Mouse (Mus musculus) heart, adult 2 months (tissue): Measurements from ENCODE around the gene Zdhhc4.

Experiments used
- CTCF ChIP-seq: fragments of 200-600 bp; IDR thresholded peaks from 2 replicates; pipeline ENCODE4 v1.8.1; 2022; ENCODE audit warnings: antibody characterized with exemption, mild to moderate bottlenecking, moderate library complexity
- POLR2A ChIP-seq: fragments of 200-500 bp; IDR thresholded peaks from 2 replicates; pipeline ENCODE4 v1.6.1; 2011; ENCODE audit warnings: mild to moderate bottlenecking, low read depth, low read length, control low read depth; ENCODE audit not compliant: insufficient read depth

DNA sequence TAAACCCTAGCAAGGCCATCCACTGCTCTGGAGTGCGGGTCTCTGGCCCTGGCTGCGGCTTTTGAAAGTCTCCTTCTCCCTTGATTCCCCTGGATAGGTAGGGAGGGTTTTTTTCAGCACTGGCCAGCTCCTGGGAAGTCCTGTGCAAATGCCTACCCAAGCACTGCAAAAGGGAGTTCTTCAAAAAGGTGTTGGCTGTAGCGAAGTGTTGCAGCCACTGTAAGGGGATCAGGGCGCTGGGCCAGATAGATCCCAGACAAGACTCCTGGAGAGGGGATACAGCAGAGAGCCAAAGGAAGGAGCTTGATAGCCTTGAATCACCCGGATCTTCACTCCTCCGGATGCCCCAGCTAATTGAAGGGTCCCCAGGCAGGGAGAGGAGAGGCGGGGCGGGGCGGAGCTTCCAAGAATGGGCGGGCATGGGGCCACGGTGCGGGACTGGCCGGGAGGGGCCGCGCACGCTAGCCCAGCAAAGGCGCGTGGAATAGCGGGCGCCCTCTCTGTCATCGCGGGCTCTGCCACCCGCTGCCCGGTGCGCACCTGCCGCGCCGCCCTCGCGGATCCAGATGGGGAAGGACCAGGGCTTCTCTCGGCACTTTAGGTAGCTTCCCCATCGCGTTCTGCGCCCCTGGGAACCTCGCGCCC, 40.7 kb upstream of the Zdhhc4 start:
- TF ChIP-seq CTCF (no peak), POLR2A (no peak)
